Mouse (Mus musculus) hindlimb bud, embryonic 11.5 days (tissue): Measurements from ENCODE around the gene Filip1l.
"Not testable (repeated sequence)": the region's sequence is repeated elsewhere in the genome, so short reads cannot be mapped to it uniquely, and the experiment has no call there.

ENCODE experiments used
- DNase-seq: peaks from one replicate; pipeline ENCODE4 v3.0.0-alpha.2; 2012; ENCODE audit warnings: low read depth, low spot score; ENCODE audit errors: extremely low spot score

The Filip1l gene

DNA sequence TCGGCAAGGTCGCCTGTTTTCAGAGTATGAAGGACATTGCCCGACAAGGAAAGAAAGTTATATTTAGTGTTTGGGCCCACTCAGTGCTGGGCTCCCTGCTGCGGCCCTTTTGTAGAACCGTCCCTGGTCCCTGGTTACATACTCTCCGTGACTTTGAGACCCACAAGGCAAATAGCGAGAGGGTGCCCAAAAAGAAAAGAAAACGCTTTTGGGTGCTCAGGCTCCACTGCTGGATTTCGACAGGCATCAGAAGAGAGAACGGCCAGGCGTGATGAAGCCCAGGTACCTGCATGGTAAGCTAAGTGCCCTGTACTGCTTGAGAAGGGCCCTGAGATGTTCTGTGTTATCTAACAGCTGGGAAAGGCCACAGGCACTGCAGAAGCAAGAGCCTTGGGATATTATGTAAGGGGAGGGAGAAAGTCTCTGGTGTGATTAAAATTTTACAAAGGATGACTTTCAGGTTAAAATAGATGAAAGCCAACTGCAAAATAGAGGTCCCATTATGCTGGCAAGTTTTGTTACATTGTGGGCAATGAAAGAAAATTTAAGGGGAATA, 351 bp downstream of the Filip1l start:
- DNase-seq, result no peak

- no peak for DNase-seq
These were observed 1.0 kb downstream of the Filip1l start for GRCm38 (mm10) chr16:57353932-57354331.

DNA sequence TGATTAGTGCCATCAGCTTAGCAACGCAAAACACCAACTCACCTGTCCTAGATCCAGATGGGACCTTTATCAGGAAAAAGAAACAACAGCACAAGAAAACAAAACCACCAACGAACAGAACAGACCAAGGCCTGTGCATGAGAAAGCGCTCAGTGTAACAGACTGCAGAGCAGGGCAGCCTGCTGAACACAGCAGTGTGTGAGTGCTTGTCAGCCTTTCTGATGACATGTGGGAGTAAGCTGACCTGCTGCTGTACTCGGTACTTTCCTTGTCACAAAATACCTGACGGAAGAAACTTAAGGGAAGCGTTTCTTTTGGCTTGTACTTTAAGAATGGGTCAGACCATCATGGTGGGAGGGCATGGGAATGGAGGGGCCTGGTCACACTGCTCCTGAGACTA, 3.6 kb downstream of the Filip1l start:
- DNase-seq, result no peak

- DNase-seq, result no peak
These were observed 4.1 kb downstream of the Filip1l start for GRCm38 (mm10) chr16:57357011-57357410.

GRCm38 (mm10) chr16:57359251-57359650, 6.4 kb downstream of the Filip1l start:
- no peak for DNase-seq

- DNase-seq, result no peak
These were observed 7.9 kb downstream of the Filip1l start for GRCm38 (mm10) chr16:57360785-57361184.

GRCm38 (mm10) chr16:57362679-57363401, 9.9 kb downstream of the Filip1l start:
- DNase-seq, result no peak

DNA sequence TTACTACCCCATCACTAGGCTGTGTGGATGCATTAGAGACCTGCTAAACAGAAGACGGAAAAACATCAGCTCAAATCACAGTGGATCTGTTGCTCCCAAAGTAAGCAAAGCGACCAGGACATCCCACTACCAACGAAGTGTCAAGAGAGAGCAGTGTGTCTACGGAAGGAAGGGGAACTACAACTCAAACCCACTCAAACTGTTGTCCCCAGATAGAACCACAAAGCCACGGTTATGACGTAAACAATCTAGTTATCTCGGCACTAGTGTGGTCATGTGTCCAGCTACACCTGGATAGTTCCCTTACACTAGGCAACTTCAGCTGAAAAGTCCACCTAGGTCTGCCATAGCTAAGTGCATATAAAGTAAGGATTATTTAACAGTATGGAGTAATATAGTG, 11.6 kb downstream of the Filip1l start:
- DNase-seq, result no peak

DNA sequence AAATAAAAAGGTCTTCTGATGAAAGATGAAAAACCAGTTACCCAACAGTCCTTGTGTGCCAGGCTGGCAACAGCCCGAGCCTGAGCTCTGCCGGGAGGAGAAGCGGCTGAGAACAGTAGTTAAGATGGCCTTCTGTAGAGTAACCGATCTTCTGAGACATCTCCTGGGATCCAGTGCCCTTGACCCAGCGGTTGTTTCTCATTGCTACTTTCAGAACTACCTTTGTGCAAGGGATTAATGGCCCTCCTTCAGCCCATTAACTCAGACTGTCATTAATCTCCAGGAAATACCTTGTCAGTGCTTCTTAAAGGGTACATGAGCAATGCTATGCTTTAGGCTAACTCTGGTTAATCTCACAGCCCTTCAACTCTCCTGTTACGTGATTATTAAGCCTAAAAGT, 13.2 kb downstream of the Filip1l start:
- peak; percentile 69 for DNase-seq

DNA sequence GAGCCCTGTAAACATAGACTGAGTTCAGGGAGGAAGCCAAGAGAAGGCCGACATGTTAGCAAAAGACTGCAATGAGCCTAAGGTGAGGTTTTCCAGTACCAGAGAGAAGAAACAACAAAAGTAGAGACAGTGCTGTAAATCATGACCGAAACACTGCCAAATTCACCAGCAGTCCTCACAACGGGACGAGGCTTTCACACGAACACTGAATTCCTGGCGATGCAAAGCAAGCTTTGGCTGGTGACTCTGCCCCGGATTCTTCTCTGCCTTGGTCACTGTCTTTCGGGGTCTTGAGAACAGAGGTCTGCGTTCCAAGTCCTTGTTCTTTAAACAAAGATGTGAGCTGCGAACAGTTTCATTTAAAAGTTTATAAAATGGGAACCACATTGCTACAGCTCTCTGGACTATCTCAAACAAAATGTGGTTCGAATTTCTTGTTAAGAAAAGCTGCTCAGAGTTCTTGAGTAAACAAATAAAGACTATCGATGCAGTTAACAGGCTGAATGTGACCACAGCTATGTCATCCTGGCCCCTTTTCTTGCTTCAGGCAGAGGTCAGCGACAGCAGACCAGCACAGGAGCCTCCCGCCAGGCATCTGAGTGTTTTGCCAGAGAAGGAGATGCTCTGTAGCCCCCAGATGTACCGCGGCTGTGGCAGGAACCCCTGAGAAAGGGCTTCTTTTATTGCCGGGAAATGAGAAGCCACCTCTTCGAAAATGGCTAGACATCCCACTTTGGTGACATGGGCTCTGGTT, 14.2 kb downstream of the Filip1l start:
- DNase-seq, result no peak

GRCm38 (mm10) chr16:57369846-57370496, 17.1 kb downstream of the Filip1l start:
- no peak for DNase-seq

- DNase-seq, result no peak
These were observed 19.3 kb downstream of the Filip1l start for GRCm38 (mm10) chr16:57372156-57372555.

DNA sequence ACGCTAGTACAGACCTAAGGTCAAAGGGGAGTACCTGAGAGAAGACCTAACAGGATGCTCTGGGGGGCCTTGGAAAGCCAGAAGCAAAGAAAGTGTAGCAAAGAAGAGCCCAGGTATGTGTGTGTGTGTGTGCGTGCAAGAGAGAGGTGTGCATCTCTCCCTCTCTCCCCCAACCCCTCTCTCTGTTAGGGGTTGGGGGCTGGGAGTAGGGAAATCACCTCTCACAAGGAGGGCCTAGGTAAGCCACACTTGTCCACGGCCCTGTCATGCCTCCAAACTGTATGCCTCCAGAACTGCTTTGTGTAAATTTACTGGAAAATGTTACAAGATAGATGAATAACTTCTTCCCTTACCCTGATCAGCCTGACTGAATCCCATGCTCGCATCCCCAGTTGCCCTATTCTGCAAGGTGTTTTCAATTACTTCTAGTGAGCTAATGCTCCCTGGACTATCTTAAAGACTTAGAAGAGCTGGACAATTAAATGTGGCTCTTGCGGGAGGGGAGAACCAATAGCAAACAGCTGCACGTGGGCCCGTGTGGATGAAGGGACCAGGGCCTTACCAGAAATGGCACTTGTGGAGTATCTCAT, 22.4 kb downstream of the Filip1l start:
- DNase-seq, result no peak

DNA sequence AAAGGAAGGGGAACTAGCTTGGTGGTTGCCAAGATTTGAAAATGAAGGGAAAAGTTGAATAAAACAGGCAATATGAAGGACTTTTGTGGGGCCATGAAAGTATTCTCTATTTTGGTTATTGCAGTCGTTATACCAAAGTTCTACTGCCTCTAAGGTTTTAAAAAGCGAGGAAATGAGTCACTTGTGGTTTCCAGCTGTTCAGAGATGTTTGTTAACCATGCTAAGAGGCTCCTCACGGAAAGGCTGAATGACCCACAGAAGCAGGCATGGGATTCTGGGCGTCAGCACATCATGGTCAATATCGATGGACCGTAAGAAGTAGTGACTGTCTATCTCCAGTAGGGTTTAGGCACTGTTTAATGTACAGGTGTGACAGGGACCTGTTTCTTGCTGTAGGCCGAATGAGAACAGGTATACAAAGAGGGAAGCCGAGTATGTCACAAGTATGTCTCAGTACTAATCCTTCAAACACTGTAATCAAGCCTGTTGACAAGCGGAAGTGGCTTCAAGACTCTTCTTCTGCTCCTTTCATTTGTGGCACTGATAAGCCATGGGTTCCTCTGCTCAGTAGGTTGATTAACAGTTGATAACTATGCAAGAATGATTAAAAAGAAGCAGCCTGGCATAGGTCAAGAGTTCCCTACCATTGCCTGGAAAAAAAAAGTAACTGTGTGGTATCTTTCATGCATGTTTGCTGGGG, 25.9 kb downstream of the Filip1l start:
- DNase-seq, result no peak

DNA sequence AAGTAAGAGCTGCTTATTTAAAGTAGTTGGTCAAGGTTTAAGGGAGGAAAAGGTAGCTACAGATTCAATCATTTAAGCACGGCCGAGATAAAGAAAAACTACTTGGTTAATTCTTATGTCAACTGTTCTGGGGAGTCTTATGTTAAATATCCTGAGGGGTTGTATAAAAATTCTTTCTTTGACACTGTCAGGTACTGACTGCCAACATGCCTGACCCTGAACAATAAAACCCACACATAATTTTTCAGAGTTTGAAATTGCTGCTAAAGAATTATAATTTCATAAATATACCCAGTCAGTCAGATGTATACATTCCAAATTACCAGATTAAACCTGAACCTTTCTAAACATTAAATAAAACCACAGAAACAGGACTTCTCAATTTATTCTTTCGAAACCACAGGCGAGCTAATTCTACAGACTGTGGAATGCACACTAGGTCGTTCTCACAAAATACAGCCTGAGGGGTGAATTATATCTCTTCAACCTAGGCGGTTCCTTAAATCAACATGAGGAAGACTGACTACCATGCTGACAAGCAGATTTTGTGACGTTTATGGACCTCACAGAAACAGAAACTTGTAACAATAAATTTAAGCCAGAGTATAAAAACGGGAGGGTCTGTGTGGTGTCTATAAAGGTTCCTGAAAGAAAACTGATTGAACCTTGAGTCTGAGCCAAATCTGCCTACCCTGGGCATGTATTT, 30.5 kb downstream of the Filip1l start:
- DNase-seq, result no peak

DNA sequence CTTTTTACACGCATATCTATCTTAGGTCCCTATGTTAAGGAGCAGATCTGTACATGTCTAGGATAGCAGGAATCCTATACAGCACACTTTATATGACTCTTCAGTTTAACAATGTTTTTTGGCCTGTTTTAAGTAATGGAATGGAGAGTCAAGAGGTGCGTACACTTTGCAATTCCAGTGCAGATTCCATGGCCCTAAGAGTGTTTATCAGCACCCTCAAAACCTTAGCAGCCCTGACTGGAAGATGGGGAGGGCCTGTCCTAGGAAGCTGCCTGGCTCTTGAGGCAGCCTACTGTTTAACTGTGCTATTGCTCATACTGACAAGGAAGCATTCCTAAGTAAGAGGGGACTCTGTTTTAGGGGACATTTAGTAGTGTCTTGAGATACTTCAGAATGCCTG, 31.4 kb downstream of the Filip1l start:
- DNase-seq, result no peak

GRCm38 (mm10) chr16:57389566-57390251, 36.8 kb downstream of the Filip1l start:
- DNase-seq, result no peak

DNA sequence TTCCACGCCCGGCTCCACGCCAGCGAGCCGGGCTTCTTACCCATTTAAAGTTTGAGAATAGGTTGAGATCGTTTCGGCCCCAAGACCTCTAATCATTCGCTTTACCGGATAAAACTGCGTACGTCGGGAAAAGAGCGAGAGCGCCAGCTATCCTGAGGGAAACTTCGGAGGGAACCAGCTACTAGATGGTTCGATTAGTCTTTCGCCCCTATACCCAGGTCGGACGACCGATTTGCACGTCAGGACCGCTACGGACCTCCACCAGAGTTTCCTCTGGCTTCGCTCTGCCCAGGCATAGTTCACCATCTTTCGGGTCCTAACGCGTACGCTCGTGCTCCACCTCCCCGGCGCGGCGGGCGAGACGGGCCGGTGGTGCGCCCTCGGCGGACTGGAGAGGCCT, 38.3 kb downstream of the Filip1l start:
- DNase-seq, result not testable (repeated sequence)

DNA sequence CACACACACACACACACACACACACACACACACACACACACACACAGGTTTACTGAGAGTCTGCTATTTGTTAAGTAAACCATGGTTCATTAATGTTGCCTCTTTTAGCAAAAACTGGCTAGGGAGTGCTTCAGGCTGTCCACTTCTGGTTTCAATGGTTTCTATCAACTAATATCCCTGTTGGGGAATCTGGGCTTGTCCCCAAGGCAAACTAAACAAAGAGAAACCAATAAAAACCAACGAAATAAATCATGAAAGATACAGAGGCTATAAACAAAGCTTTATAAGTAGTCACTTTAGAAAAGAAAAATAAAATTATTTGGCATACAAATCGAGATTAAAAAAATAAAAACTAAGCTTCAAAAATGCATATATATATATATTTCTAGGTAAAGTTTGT, 39.6 kb downstream of the Filip1l start:
- DNase-seq, result no peak

DNA sequence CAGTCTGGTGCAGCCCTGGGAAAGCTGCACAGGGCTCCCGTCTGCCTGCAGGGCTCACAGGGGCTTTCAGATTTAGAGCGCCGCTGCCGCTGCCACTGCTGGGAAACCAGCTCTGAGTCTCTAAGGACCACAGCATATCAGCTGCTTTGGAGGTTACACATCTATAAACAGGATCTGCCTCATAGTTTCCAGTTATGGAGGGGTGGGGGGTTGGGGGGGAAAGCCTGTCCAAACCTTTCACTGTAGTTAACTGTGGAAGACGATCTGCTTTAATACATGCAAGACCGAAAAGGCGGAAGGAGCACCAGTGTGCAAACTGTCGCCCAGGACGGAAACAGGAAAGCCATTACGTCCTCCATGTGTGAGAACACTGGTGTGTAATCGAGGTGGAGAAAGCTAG, 40.3 kb downstream of the Filip1l start:
- no peak for DNase-seq
